Mouse (Mus musculus) CH12.LX (cell line): Measurements from ENCODE around the gene Ermap. TPM values are rescaled to one million over a fixed set of nuclear protein-coding genes. Genes with fewer than 3 reads are reported as not detected.

Experiments
- DNase-seq: peaks from one replicate; pipeline ENCODE4 v3.0.0-alpha.2; 2013; ENCODE audit errors: extremely low read depth
- H3K27ac ChIP-seq: 2 replicates; pipeline ENCODE4 v1.5.1; 2012; ENCODE audit warnings: low read depth, mild to moderate bottlenecking, control low read depth, moderate library complexity; ENCODE audit not compliant: insufficient read depth
- H3K27me3 ChIP-seq: replicated peaks from 2 replicates; pipeline ENCODE3; 2012; ENCODE audit warnings: inconsistent platforms
- H3K36me3 ChIP-seq, 2 experiments: replicated peaks in 1 of 2; 2 replicates each; pipeline versions ENCODE3 to v1.6.1; 2012; ENCODE audit warnings: inconsistent platforms in 1 of 2, low read length in 1 of 2, mild to moderate bottlenecking in 1 of 2, mixed read lengths in 1 of 2, moderate library complexity in 1 of 2; ENCODE audit not compliant: control insufficient read depth in 1 of 2, insufficient read depth in 1 of 2
- H3K4me1 ChIP-seq, 2 experiments: 2 replicates each; pipeline ENCODE4 v1.6.1; 2012; ENCODE audit warnings: inconsistent platforms in 1 of 2, moderate library complexity in 1 of 2; ENCODE audit not compliant: insufficient read depth in 2 of 2, control insufficient read depth in 1 of 2
- H3K4me2 ChIP-seq: 2 replicates; pipeline ENCODE4 v1.6.1; 2012; ENCODE audit warnings: low read depth, mild to moderate bottlenecking, control low read depth; ENCODE audit not compliant: poor library complexity, insufficient read depth, severe bottlenecking
- H3K4me3 ChIP-seq, 3 experiments: fragments of 150-350 bp in 1 of 3; sonication (generic) in 1 of 3; replicated peaks in 1 of 3; 2 replicates each; pipeline versions ENCODE3 to v1.5.1; 2011 to 2012; ENCODE audit warnings: low read depth in 2 of 3, low read length in 2 of 3, mild to moderate bottlenecking in 2 of 3, moderate library complexity in 2 of 3, control low read depth in 1 of 3, improper control_type of control experiment in 1 of 3, inconsistent platforms in 1 of 3, mixed read lengths in 1 of 3; ENCODE audit not compliant: poor library complexity in 1 of 3
- H3K79me2 ChIP-seq: replicated peaks from 2 replicates; pipeline ENCODE4 v1.6.1; 2012; ENCODE audit warnings: mild to moderate bottlenecking, moderate library complexity; ENCODE audit not compliant: control insufficient read depth, poor library complexity, insufficient read depth, severe bottlenecking; ENCODE audit errors: extremely low read depth
- H3K9ac ChIP-seq: 2 replicates; pipeline ENCODE4 v1.6.1; 2012; ENCODE audit warnings: low read depth, mild to moderate bottlenecking, control low read depth, moderate library complexity; ENCODE audit not compliant: insufficient read depth
- H3K9me3 ChIP-seq: replicated peaks from 2 replicates; pipeline ENCODE3; 2012; ENCODE audit warnings: low read length, inconsistent platforms, mixed read lengths
- CHD1 ChIP-seq: IDR thresholded peaks from 2 replicates; pipeline ENCODE4 v1.6.1; 2012; ENCODE audit warnings: low read depth, low read length, improper control_type of control experiment, inconsistent platforms
- CTCF ChIP-seq, 2 experiments: IDR thresholded peaks in 1 of 2; conservative IDR thresholded peaks in 1 of 2; 2 replicates each; pipeline ENCODE4 v1.5.1; 2011 to 2012; ENCODE audit warnings: low read depth in 2 of 2, low read length in 2 of 2, improper control_type of control experiment in 1 of 2, inconsistent platforms in 1 of 2, mild to moderate bottlenecking in 1 of 2, moderate library complexity in 1 of 2
- E2F4 ChIP-seq: IDR thresholded peaks from 2 replicates; pipeline ENCODE4 v1.6.1; 2011; ENCODE audit warnings: low read depth, low read length, improper control_type of control experiment; ENCODE audit not compliant: insufficient replicate concordance
- ETS1 ChIP-seq: conservative IDR thresholded peaks from 2 replicates; pipeline ENCODE4 v1.6.1; 2012; ENCODE audit warnings: low read depth, mild to moderate bottlenecking, inconsistent platforms, low read length, improper control_type of control experiment, moderate library complexity
- HCFC1 ChIP-seq: IDR thresholded peaks from 2 replicates; pipeline ENCODE4 v1.6.1; 2012; ENCODE audit warnings: low read depth, mild to moderate bottlenecking, inconsistent platforms, low read length, improper control_type of control experiment
- MAFK ChIP-seq: IDR thresholded peaks from 2 replicates; pipeline ENCODE4 v1.6.1; 2011; ENCODE audit warnings: low read length, improper control_type of control experiment; ENCODE audit not compliant: insufficient replicate concordance
- MAX ChIP-seq: IDR thresholded peaks from 2 replicates; pipeline ENCODE4 v1.6.1; 2011; ENCODE audit warnings: low read length, improper control_type of control experiment
- MEF2A ChIP-seq: IDR thresholded peaks from 2 replicates; pipeline ENCODE4 v1.6.1; 2014; ENCODE audit warnings: low read depth, mild to moderate bottlenecking, inconsistent platforms, low read length, improper control_type of control experiment, borderline replicate concordance
- MXI1 ChIP-seq: IDR thresholded peaks from 2 replicates; pipeline ENCODE4 v1.6.1; 2011; ENCODE audit warnings: mild to moderate bottlenecking, low read depth, low read length, improper control_type of control experiment
- MYC ChIP-seq: IDR thresholded peaks from 2 replicates; pipeline ENCODE4 v1.6.1; 2011; ENCODE audit warnings: low read depth, mild to moderate bottlenecking, improper control_type of control experiment, low read length
- POLR2A ChIP-seq: IDR thresholded peaks from 2 replicates; pipeline ENCODE4 v1.6.1; 2011; ENCODE audit warnings: low read depth, mild to moderate bottlenecking, improper control_type of control experiment, low read length
- RCOR1 ChIP-seq: conservative IDR thresholded peaks from 2 replicates; pipeline ENCODE4 v1.6.1; 2012; ENCODE audit warnings: low read depth, mild to moderate bottlenecking, inconsistent platforms, low read length, improper control_type of control experiment
- SMC3 ChIP-seq: IDR thresholded peaks from 2 replicates; pipeline ENCODE4 v1.6.1; 2011; ENCODE audit warnings: low read depth, low read length, improper control_type of control experiment
- TBP ChIP-seq: conservative IDR thresholded peaks from 2 replicates; pipeline ENCODE4 v1.6.1; 2011; ENCODE audit warnings: low read depth, low read length, improper control_type of control experiment
- USF1 ChIP-seq: IDR thresholded peaks from 2 replicates; pipeline ENCODE4 v1.6.1; 2014; ENCODE audit warnings: low read depth, mild to moderate bottlenecking, inconsistent platforms, low read length, improper control_type of control experiment
- USF2 ChIP-seq: conservative IDR thresholded peaks from 2 replicates; pipeline ENCODE4 v1.6.1; 2011; ENCODE audit warnings: low read depth, low read length, improper control_type of control experiment
- ZC3H11A ChIP-seq: IDR thresholded peaks from 2 replicates; pipeline ENCODE4 v1.6.1; 2012; ENCODE audit warnings: low read depth, mild to moderate bottlenecking, inconsistent platforms, low read length, improper control_type of control experiment
- ZNF384 ChIP-seq: IDR thresholded peaks from 2 replicates; pipeline ENCODE4 v1.6.1; 2012; ENCODE audit warnings: low read depth, low read length, improper control_type of control experiment, inconsistent platforms
- dilution Hi-C: fragments of 300-500 bp; cut with MboI; formaldehyde crosslinking; loops from 2 replicates; pipeline ENCODE4 v1.14.3; 2020; ENCODE audit warnings: low sequenced_read_pairs; ENCODE audit not compliant: extremely low pct_unique_long_range_greater_than_20kb, extremely low pct_ligation_motif_present
- in situ Hi-C: fragments of 300-500 bp; cut with MboI; formaldehyde crosslinking; loops from 3 replicates; pipeline ENCODE4 v1.14.3; 2019; ENCODE audit warnings: low sequenced_read_pairs, low pct_ligation_motif_present, low pct_unique_long_range_greater_than_20kb, mixed read lengths
- polyA plus RNA-seq: library from polyadenylated mRNA; unstranded; fragments of >175 nt; gene quantifications from 2 replicates; pipeline ENCODE4 v1.2.1, GENCODE M21; 2012; ENCODE audit warnings: low read depth; ENCODE audit not compliant: insufficient read length
- total RNA-seq, 2 experiments: library from RNA; depleted of rRNA; stranded (reverse); fragments of 300-350 nt in 1 of 2; fragments of >200 nt in 1 of 2; gene quantifications; 2 replicates each; pipeline ENCODE4 v1.2.3; 2012 to 2014

Gene Ermap
- total and polyA plus RNA-seq, 3 experiments = not detected

DNA sequence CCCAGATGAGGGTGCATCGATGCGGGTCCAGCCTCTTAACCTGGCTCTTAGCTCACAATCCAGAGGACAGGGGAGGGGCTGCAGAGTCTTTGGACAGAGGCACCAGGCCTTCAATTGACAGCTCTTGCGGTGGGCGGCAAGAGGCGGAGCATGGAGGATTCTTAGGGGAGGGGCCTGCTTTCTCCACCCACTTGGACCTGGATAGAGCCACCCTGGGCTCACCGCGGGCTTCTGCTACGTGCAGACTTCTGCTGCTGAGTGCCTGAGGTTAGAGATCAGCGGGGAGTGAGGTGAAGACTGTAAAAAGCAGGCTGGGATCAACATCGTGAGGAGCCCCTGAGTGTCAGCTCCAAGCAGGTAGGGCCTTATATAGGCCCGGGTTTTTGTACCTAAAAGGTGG is 28.4 kb upstream of the Ermap start, which contains the start of gene Tmem269:
TSS of gene Tmem269 (minus strand) at position 49 of the 400 bp plus-strand sequence.
- Histone ChIP-seq H3K4me3 (no peak within 1 kb of the TSS), H3K27me3 (peaks cover 3% of the 10 kb centered on the region), H3K79me2 (no peaks in the 10 kb centered on the region), H3K9me3 (no peaks in the 10 kb centered on the region), H3K4me1 (no peaks in the 10 kb centered on the region), H3K36me3 (peaks cover 0 to 8% of the 10 kb centered on the region in 2 experiments), H3K27ac (no peak within 1 kb of the TSS), H3K4me2 (no peak within 1 kb of the TSS), H3K9ac (no peak within 1 kb of the TSS)
- dilution Hi-C loops (no loop called here), in situ Hi-C loops (no loop called here)
- no peak for DNase-seq
- TF ChIP-seq ZC3H11A = no peak

DNA sequence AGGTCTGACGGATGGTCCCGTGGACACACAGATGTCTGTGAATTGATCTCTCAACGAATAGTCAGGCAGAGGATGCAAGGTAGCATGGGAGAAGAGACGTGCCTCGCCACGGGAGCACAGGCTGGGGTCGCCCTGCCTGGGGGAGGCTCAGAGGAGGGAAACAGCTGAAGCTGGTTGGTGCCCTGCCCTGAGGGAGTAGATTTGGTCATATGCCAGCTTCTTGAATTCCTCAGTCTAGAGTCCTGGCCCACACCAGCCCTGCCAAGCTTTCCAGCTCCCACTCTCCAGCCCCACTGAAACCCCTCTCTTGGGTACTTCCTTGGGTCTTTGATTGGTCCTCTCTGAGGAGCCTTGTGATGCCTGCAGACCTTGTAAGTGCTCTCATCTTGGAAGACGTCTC is 26.9 kb upstream of the Ermap start:
- H3K36me3 ChIP-seq = peaks cover 0 to 2% of the 10 kb centered on the region in 2 experiments
- no peaks in the 10 kb centered on the region for H3K79me2 ChIP-seq
- H3K4me2 ChIP-seq = no peak overlapping the region
- no peaks in the 10 kb centered on the region for H3K9me3 ChIP-seq
- TF ChIP-seq MAX = no peak
- no peak for TF ChIP-seq MYC
- no peak for TF ChIP-seq MEF2A
- no peak for TF ChIP-seq USF1
- no peak for TF ChIP-seq ETS1
- no peak for TF ChIP-seq SMC3
- no peak for TF ChIP-seq CHD1
- TF ChIP-seq HCFC1 = no peak
- no peak for TF ChIP-seq MXI1
- no peak for TF ChIP-seq MAFK
- no peak for TF ChIP-seq ZNF384
- TF ChIP-seq CTCF (conservative IDR thresholded peaks at IDR 0.05 in 1 of 2, IDR thresholded peaks at IDR 0.05 in 1 of 2; ENCODE audit: low read depth in 2 of 2, low read length in 2 of 2) = no peak
- TF ChIP-seq POLR2A = no peak
- TF ChIP-seq E2F4 = no peak
- no peak for TF ChIP-seq TBP
- TF ChIP-seq RCOR1 = no peak
- TF ChIP-seq USF2 = no peak
- no peak for DNase-seq
- H3K27ac ChIP-seq = no peak overlapping the region
- H3K4me1 ChIP-seq = no peaks in the 10 kb centered on the region
- dilution Hi-C loops = no loop called here
- peaks cover 5% of the 10 kb centered on the region for H3K27me3 ChIP-seq
- H3K4me3 ChIP-seq = no peak overlapping the region
- H3K9ac ChIP-seq = no peak overlapping the region
- in situ Hi-C loops = no loop called here
